Mouse (Mus musculus): Measurements from ENCODE around the gene Gm36028. TPM values are rescaled to one million over a fixed set of nuclear protein-coding genes. Genes with fewer than 3 reads are reported as not detected.

Gene Gm36028
- 0.24 and 0.28 TPM in 2 replicates for polyA plus RNA-seq (2016; fragmentation: Nextera tagmentation; extraction: Ambion mirVana)

DNA sequence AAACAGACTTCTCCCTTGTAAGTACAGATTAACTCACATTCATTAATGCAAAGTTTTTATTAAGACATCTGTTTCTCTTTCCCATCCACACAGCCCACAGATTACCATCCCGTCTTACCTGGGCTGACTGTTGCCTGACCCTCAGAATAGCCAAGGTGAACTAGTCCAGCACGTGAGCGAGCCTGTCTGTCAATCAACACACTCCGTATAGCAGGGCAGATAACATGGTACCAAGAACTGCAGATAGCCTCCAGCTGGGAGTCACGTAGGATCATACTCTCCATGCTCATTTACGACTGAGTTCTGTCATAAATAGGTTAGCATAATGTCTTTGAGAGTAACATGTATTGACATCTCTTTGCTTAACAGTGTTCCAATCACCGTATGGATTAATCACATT, at the start of gene Gm36028:
Gene Gm36028 (minus strand): TSS at position 118 of the 400 bp plus-strand sequence.
- H3K9ac ChIP-seq: no peak within 1 kb of the TSS
- no peak within 1 kb of the TSS for H3K27ac ChIP-seq
- no peak within 1 kb of the TSS for H3K4me3 ChIP-seq
- H3K9me3 ChIP-seq: no peaks in the 10 kb centered on the region
- H3K27me3 ChIP-seq: no peaks in the 10 kb centered on the region
- WGBS: 81% methylated on average over 7 of the region's 7 CpGs
- no peaks in the 10 kb centered on the region for H3K36me3 ChIP-seq
- ATAC-seq (ENCODE audit: insufficient number of reproducible peaks, insufficient read depth, low FRiP score, low TSS enrichment): no peak
- H3K4me1 ChIP-seq: no peaks in the 10 kb centered on the region
- H3K4me2 ChIP-seq (replicated peaks): no peak within 1 kb of the TSS

DNA sequence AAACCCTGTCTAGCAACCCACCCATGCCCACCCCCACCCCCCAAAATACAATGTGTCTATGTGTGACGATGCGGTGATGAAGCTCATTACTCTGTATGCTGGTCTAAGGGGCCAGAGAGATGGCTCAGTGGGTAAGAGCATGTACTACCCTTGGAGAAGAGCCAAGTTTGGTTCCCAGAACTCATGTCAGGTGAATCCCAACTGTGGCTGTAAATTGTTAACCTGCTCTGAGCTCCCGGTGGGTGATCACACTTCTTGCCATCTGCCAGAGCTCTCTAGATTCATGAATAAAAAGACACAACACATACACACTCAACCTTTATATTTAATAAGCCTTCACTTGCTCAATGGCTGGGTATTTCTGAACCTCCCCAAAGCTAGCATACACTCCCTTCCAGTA, 45.5 kb upstream of the Gm36028 start:
- ATAC-seq (ENCODE audit: insufficient number of reproducible peaks, insufficient read depth, low FRiP score, low TSS enrichment): no peak
- H3K36me3 ChIP-seq: no peaks in the 10 kb centered on the region
- H3K9me3 ChIP-seq: no peaks in the 10 kb centered on the region
- 92% methylated on average over 3 of the region's 3 CpGs for WGBS
- H3K4me2 ChIP-seq (replicated peaks): no peak overlapping the region
- no peaks in the 10 kb centered on the region for H3K27me3 ChIP-seq
- peaks cover 3% of the 10 kb centered on the region; the same call in 1 of the 2 replicates for H3K4me1 ChIP-seq
- H3K4me3 ChIP-seq: no peak overlapping the region
- H3K9ac ChIP-seq: no peak overlapping the region
- H3K27ac ChIP-seq: no peak overlapping the region

DNA sequence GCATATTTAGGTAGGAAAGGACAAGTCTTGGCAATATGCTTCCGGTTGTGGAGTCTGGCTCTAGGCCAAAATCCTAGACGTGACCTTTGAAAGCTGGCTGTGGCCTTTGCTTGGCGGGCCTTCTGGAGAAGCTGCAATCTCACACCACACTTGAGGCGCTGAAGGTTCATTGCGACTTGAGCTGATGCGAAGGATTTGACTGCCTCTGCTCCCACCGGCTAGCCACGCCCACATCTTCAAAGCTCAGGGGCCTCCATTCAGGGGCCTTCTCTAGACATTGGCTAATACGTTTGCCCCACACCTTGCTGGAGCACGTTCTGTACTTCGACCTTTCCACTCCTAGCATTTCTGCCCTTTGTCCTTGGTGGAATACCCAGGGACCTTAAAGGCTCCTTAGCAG, 40.4 kb upstream of the Gm36028 start:
- H3K4me1 ChIP-seq: no peaks in the 10 kb centered on the region
- no peak overlapping the region for H3K4me3 ChIP-seq
- no peak for ATAC-seq (ENCODE audit: insufficient number of reproducible peaks, insufficient read depth, low FRiP score, low TSS enrichment)
- no peak overlapping the region for H3K4me2 ChIP-seq (replicated peaks)
- no peaks in the 10 kb centered on the region for H3K9me3 ChIP-seq
- no peaks in the 10 kb centered on the region for H3K27me3 ChIP-seq
- WGBS: 49% methylated on average over 11 of the region's 11 CpGs
- H3K9ac ChIP-seq: no peak overlapping the region
- no peak overlapping the region for H3K27ac ChIP-seq
- H3K36me3 ChIP-seq: no peaks in the 10 kb centered on the region

DNA sequence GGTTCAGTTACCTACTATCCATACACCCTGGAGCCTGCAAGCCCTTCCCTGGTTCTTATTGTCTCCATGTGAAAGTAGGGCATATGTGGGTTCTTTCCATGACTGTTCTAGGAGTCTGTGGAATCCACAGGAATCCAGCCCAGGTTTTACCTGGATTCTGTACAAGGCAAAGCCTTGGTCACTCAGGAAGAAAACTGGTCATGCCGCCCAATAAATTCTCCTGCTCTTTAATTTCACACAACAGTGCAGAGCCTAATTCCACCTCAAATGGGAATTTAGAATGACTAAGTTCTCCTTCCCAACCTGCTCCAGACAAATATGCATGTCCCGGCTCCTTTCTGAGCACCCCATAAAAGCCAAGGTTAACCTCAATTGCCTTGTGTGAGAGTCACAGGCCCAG, 38.4 kb upstream of the Gm36028 start:
- WGBS: 33% methylated on average over 2 of the region's 2 CpGs
- no peak for ATAC-seq (ENCODE audit: insufficient number of reproducible peaks, insufficient read depth, low FRiP score, low TSS enrichment)
- no peak overlapping the region for H3K9ac ChIP-seq
- H3K36me3 ChIP-seq: no peaks in the 10 kb centered on the region
- no peaks in the 10 kb centered on the region for H3K9me3 ChIP-seq
- H3K4me2 ChIP-seq (replicated peaks): no peak overlapping the region
- H3K4me3 ChIP-seq: no peak overlapping the region
- no peaks in the 10 kb centered on the region for H3K27me3 ChIP-seq
- H3K27ac ChIP-seq: no peak overlapping the region
- H3K4me1 ChIP-seq: no peaks in the 10 kb centered on the region

DNA sequence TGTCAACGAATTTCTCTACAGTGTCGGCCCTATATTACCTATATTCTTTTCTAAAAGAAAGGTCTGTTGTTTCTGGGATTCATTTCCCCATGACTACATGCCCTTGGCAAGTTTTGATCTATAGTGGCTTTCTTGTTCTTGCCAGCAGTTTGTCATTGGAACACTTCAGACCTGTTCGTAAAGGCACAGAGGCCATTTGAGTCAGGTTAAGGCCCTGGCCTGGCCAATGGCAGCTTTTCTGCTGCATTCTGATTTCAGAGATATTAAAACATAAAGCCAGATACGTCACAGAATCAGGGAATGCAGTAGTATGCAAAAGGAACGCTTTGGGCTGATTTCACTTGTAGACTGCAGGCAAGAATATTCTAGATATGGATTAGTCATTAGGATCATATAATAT, 37.8 kb upstream of the Gm36028 start:
- Histone ChIP-seq H3K4me2 (replicated peaks) (no peak overlapping the region), H3K9me3 (no peaks in the 10 kb centered on the region), H3K27me3 (no peaks in the 10 kb centered on the region), H3K9ac (no peak overlapping the region), H3K4me1 (no peaks in the 10 kb centered on the region), H3K4me3 (no peak overlapping the region), H3K27ac (no peak overlapping the region), H3K36me3 (no peaks in the 10 kb centered on the region)
- 76% methylated on average over 5 of the region's 5 CpGs for WGBS
- ATAC-seq (ENCODE audit: insufficient number of reproducible peaks, insufficient read depth, low FRiP score, low TSS enrichment): no peak

DNA sequence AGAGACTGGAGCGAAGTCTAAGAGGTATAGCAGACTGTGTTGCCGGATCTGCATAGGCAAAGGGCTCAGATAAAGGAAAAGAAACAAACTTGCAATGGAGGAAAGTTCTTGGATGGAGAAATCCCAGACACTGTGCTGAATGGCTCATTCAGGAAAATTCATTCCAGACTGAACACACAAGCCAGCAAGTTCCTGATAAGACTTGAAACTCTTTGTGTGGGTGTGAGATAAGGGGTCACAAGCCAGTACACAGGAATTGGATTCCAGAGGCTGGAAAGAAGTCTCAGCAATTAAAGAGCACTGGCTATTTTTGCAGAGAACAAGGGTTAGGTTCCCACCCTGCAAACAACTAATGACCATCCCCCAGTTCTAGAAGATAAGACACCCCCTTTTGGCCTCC, 33.0 kb upstream of the Gm36028 start:
- no peak overlapping the region for H3K4me3 ChIP-seq
- ATAC-seq (ENCODE audit: insufficient number of reproducible peaks, insufficient read depth, low FRiP score, low TSS enrichment): no peak
- no peak overlapping the region for H3K4me2 ChIP-seq (replicated peaks)
- H3K27ac ChIP-seq: no peak overlapping the region
- no peaks in the 10 kb centered on the region for H3K9me3 ChIP-seq
- H3K9ac ChIP-seq: no peak overlapping the region
- no peaks in the 10 kb centered on the region for H3K36me3 ChIP-seq
- 81% methylated on average over 2 of the region's 2 CpGs for WGBS
- H3K27me3 ChIP-seq: no peaks in the 10 kb centered on the region
- H3K4me1 ChIP-seq: peaks cover 7% of the 10 kb centered on the region

DNA sequence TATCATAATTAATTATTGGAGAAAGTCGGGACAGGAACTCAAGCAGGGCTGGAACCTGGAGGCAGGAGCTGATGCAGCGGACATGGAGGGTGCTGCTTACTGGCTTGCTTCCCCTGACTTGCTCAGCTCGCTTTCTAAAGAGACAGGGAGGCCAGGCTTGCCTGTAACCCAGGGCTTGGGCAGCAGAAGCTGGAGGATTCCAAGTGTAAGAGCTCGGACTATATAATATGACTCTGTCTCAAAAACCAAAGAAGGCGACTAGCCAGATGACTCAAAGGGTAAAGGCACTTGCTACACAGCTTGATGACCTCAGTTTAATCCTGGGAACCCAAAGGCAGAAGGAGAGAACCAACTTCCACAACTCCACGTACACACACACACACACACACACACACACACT, 32.4 kb upstream of the Gm36028 start:
- Histone ChIP-seq H3K27ac (no peak overlapping the region), H3K4me2 (replicated peaks) (no peak overlapping the region), H3K9me3 (no peaks in the 10 kb centered on the region), H3K27me3 (no peaks in the 10 kb centered on the region), H3K36me3 (no peaks in the 10 kb centered on the region), H3K9ac (no peak overlapping the region), H3K4me1 (peaks cover 7% of the 10 kb centered on the region), H3K4me3 (no peak overlapping the region)
- ATAC-seq (ENCODE audit: insufficient number of reproducible peaks, insufficient read depth, low FRiP score, low TSS enrichment): no peak
- 65% methylated on average over 6 of the region's 6 CpGs for WGBS

DNA sequence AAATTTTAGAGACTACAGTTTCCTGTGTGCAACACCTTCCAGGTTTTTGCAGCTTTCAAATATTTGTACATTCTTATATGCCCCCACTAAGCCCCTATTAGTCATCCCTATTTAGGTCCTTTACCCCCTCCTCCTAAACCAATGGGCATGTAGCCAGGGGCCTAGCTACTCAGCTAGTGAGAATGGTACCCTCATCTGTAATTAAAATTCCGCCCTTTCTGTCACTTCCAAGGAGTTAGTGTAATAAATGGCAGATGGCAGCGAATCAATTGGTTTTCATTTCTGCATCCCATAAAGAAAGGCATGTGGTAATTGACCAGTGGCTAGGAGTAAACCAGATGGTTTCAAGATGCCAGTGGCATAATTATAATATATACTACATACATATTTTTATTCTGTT, 31.7 kb upstream of the Gm36028 start:
- Histone ChIP-seq H3K36me3 (no peaks in the 10 kb centered on the region), H3K9ac (no peak overlapping the region), H3K27ac (no peak overlapping the region), H3K4me3 (no peak overlapping the region), H3K9me3 (no peaks in the 10 kb centered on the region), H3K4me1 (peaks cover 7% of the 10 kb centered on the region), H3K27me3 (no peaks in the 10 kb centered on the region), H3K4me2 (replicated peaks) (no peak overlapping the region)
- ATAC-seq (ENCODE audit: insufficient number of reproducible peaks, insufficient read depth, low FRiP score, low TSS enrichment): no peak
- whole genome bisulfite sequencing: 57% methylated on average over 2 of the region's 2 CpGs

DNA sequence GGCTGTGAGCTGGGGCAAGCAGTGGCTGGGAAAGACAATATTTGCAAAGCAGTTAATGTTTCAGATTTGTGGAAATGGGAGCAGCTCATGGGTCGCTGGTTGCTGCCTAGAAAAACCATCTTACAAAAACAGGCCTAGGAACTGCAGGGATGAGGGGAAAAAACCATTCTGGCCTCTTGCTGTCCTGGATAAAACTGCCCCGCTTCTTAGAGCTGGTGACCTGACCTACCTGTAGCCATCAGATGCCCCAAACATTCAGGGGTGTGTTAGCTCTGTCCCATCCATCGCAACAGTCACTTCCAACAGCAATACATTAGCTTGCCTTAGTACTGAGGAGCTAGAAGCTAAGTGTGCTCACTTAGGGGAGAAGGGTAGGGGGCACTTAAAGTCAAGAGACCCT, 28.0 kb upstream of the Gm36028 start:
- Histone ChIP-seq H3K4me2 (replicated peaks) (no peak overlapping the region), H3K27me3 (no peaks in the 10 kb centered on the region), H3K27ac (no peak overlapping the region), H3K9me3 (no peaks in the 10 kb centered on the region), H3K4me1 (peaks cover 7% of the 10 kb centered on the region), H3K4me3 (no peak overlapping the region), H3K36me3 (0 out of 2 replicates have a peak, but pooled peaks cover 2% of the 10 kb centered on the region), H3K9ac (no peak overlapping the region)
- 87% methylated on average over 3 of the region's 3 CpGs for WGBS
- no peak for ATAC-seq (ENCODE audit: insufficient number of reproducible peaks, insufficient read depth, low FRiP score, low TSS enrichment)

DNA sequence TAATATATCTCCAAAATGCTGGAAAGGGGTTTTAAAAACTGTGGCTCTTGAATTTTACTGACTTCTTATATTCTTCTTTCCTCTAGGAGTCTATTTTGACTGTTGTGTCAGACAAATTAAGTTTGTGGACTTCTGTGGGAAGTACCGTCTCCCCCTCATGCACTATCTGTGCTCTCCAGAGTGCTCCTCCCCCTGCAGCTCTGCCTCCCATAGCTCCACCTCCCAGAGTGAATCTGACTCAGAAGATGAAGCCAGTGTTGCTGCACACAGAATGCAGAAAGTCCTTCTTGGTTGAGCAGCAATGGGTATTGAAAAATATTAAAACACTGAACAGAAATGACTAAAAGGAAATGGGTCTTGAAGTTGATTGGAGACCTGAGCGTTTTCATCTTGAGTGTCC, 20.2 kb upstream of the Gm36028 start:
- no peak overlapping the region for H3K4me2 ChIP-seq (replicated peaks)
- no peak overlapping the region for H3K9ac ChIP-seq
- no peaks in the 10 kb centered on the region for H3K4me1 ChIP-seq
- no peaks in the 10 kb centered on the region for H3K27me3 ChIP-seq
- H3K4me3 ChIP-seq: no peak overlapping the region
- H3K36me3 ChIP-seq: peaks cover 64% of the 10 kb centered on the region
- no peak for ATAC-seq (ENCODE audit: insufficient number of reproducible peaks, insufficient read depth, low FRiP score, low TSS enrichment)
- H3K9me3 ChIP-seq: no peaks in the 10 kb centered on the region
- WGBS: 88% methylated on average over 2 of the region's 2 CpGs
- H3K27ac ChIP-seq: no peak overlapping the region

DNA sequence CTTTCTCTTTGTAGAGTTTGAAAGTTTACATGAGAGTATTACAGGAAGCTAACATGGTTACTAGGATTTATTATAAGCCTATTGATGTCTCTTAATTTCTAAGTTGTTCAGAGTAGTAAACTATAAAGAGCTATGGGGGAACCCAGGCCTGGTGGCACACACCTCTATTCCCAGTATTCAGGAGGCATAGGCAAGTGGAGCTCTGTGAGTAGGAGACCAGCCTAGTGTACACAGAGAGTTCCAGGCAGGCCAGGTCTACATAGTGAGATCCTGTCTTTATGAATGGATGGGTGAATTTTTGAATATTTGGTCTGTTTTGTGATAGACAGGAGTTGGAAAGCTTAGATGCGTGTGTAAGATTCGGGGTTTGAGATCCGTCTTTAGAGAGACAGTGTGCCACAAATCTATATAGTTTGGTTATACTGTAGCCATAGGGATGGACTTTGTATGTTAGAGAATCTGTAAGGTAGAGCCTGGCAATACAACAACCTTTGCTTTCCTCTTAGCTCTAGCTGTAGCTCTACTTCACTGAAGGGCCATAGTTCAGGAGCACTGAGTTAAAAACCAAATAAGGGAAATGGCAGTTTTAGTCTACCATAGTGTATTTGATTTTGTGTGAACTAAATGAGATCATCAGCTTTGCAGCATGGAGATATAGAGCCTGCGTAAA, 18.9 kb upstream of the Gm36028 start:
- H3K27ac ChIP-seq: no peak overlapping the region
- no peak overlapping the region for H3K4me2 ChIP-seq (replicated peaks)
- ATAC-seq (ENCODE audit: insufficient number of reproducible peaks, insufficient read depth, low FRiP score, low TSS enrichment): no peak
- no peaks in the 10 kb centered on the region for H3K4me1 ChIP-seq
- no peaks in the 10 kb centered on the region for H3K27me3 ChIP-seq
- no peak overlapping the region for H3K9ac ChIP-seq
- H3K9me3 ChIP-seq: no peaks in the 10 kb centered on the region
- no peak overlapping the region for H3K4me3 ChIP-seq
- 94% methylated on average over 4 of the region's 4 CpGs for WGBS
- H3K36me3 ChIP-seq: peaks cover 64% of the 10 kb centered on the region

DNA sequence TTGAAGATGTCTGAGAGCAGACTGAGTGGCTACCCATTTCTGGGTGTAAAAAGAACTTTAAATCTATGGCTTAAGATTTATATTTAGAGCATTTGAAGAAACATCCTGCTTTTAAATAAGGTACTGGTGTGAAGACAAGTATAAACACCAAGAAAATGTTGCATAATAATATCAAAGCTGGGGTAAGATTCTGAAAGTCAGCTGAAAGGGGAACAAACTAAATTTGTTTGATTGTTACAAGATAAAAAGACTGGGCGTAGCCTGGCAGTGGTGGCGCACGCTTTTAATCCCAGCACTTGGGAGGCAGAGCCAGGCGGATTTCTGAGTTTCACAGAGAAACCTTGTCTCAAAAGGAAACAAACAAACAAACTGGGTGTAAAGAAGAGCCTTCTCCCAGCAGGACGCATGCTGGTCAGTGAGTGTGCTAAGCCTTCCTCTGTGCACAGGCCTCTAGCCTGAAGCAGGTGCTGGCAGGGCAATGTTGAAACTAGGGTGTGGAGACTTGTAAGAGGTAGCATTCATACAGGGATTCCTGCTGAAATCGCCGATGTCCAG, 18.1 kb upstream of the Gm36028 start:
- Histone ChIP-seq H3K4me1 (no peaks in the 10 kb centered on the region), H3K36me3 (peaks cover 63% of the 10 kb centered on the region), H3K4me3 (no peak overlapping the region), H3K9ac (no peak overlapping the region), H3K27me3 (no peaks in the 10 kb centered on the region), H3K9me3 (no peaks in the 10 kb centered on the region), H3K4me2 (replicated peaks) (no peak overlapping the region), H3K27ac (no peak overlapping the region)
- ATAC-seq (ENCODE audit: insufficient number of reproducible peaks, insufficient read depth, low FRiP score, low TSS enrichment): no peak
- WGBS: 91% methylated on average over 7 of the region's 7 CpGs
